Mouse (Mus musculus): ENCODE measurements around the gene Por. TPM values are rescaled to one million over a fixed set of nuclear protein-coding genes. Genes with fewer than 3 reads are reported as not detected.
A peak's percentile ranks its signal among the peaks of the same experiment; 100 is the strongest.

Por gene
- total RNA-seq, 1 experiment: 125 TPM

GRCm38 (mm10) chr5:135632797-135633144, 37.1 kb upstream of the Por start:
- Histone ChIP-seq H3K4me3 (ENCODE audit: insufficient read depth in 1 of 2, low read depth in 1 of 2, low read length in 2 of 2, poor library complexity in 1 of 2, severe bottlenecking in 1 of 2) (peak overlapping the region; percentile 85), H3K27ac (ENCODE audit: insufficient read depth, low read depth, low read length, poor library complexity, severe bottlenecking) (peak overlapping the region; percentile 62), H3K9me3 (ENCODE audit: control insufficient read depth, insufficient read depth, low read depth, low read length) (no peaks in the 10 kb centered on the region), H3K9ac (ENCODE audit: insufficient read depth, low read depth, low read length, poor library complexity, severe bottlenecking) (peak overlapping the region; percentile 88), H3K4me1 (ENCODE audit: control insufficient read depth in 2 of 2, insufficient read depth in 2 of 2, low read length in 2 of 2, poor library complexity in 1 of 2) (peaks cover 5 to 13% of the 10 kb centered on the region in 2 experiments; a peak in 3 of 4 replicates), H3K36me3 (ENCODE audit: control insufficient read depth, insufficient read depth, low read length, poor library complexity, severe bottlenecking) (peaks cover 14% of the 10 kb centered on the region; the same call in 1 of the 2 replicates)
- no peak for TF ChIP-seq MAFK (IDR thresholded peaks at IDR 0.05; ENCODE audit: insufficient read depth, low read depth, low read length)
- no peak for TF ChIP-seq CHD2 (IDR thresholded peaks at IDR 0.05; ENCODE audit: low read depth, low read length)
- no peak for TF ChIP-seq HCFC1 (IDR thresholded peaks at IDR 0.05; ENCODE audit: borderline replicate concordance, insufficient read depth, low read length)
- TF ChIP-seq ZC3H11A (IDR thresholded peaks at IDR 0.05; ENCODE audit: borderline replicate concordance, low read depth, low read length): no peak
- no peak for TF ChIP-seq ZNF384 (IDR thresholded peaks at IDR 0.05; ENCODE audit: low read depth, low read length)
- in situ Hi-C loops (cut with MboI; ENCODE audit: low sequenced_read_pairs in 2 of 2, unreplicated experiment in 2 of 2): no loop called here
- no peak for DNase-seq (ENCODE audit: low read depth, low spot score)

GRCm38 (mm10) chr5:135639760-135640458, 29.9 kb upstream of the Por start:
- Histone ChIP-seq H3K9ac (ENCODE audit: insufficient read depth, low read depth, low read length, poor library complexity, severe bottlenecking) (no peak overlapping the region), H3K27ac (ENCODE audit: insufficient read depth, low read depth, low read length, poor library complexity, severe bottlenecking) (no peak overlapping the region), H3K9me3 (ENCODE audit: control insufficient read depth, insufficient read depth, low read depth, low read length) (no peaks in the 10 kb centered on the region), H3K4me1 (ENCODE audit: control insufficient read depth in 2 of 2, insufficient read depth in 2 of 2, low read length in 2 of 2, poor library complexity in 1 of 2) (peaks cover 13 to 28% of the 10 kb centered on the region in 2 experiments), H3K4me3 (ENCODE audit: insufficient read depth in 1 of 2, low read depth in 1 of 2, low read length in 2 of 2, poor library complexity in 1 of 2, severe bottlenecking in 1 of 2) (no peak overlapping the region), H3K36me3 (ENCODE audit: control insufficient read depth, insufficient read depth, low read length, poor library complexity, severe bottlenecking) (peaks cover 31% of the 10 kb centered on the region; the same call in 1 of the 2 replicates)
- in situ Hi-C loops (cut with MboI; ENCODE audit: low sequenced_read_pairs in 2 of 2, unreplicated experiment in 2 of 2): no loop called here
- TF ChIP-seq ZC3H11A (IDR thresholded peaks at IDR 0.05; ENCODE audit: borderline replicate concordance, low read depth, low read length) (no peak), CHD2 (IDR thresholded peaks at IDR 0.05; ENCODE audit: low read depth, low read length) (no peak), ZNF384 (IDR thresholded peaks at IDR 0.05; ENCODE audit: low read depth, low read length) (no peak), MAFK (IDR thresholded peaks at IDR 0.05; ENCODE audit: insufficient read depth, low read depth, low read length) (no peak), HCFC1 (IDR thresholded peaks at IDR 0.05; ENCODE audit: borderline replicate concordance, insufficient read depth, low read length) (no peak)
- DNase-seq (ENCODE audit: low read depth, low spot score): no peak

- Histone ChIP-seq H3K9ac (ENCODE audit: insufficient read depth, low read depth, low read length, poor library complexity, severe bottlenecking) (no peak overlapping the region), H3K4me3 (ENCODE audit: insufficient read depth in 1 of 2, low read depth in 1 of 2, low read length in 2 of 2, poor library complexity in 1 of 2, severe bottlenecking in 1 of 2) (no peak overlapping the region), H3K27ac (ENCODE audit: insufficient read depth, low read depth, low read length, poor library complexity, severe bottlenecking) (no peak overlapping the region), H3K36me3 (ENCODE audit: control insufficient read depth, insufficient read depth, low read length, poor library complexity, severe bottlenecking) (peaks cover 28% of the 10 kb centered on the region; the same call in 1 of the 2 replicates), H3K4me1 (ENCODE audit: control insufficient read depth in 2 of 2, insufficient read depth in 2 of 2, low read length in 2 of 2, poor library complexity in 1 of 2) (peaks cover 13 to 29% of the 10 kb centered on the region in 2 experiments), H3K9me3 (ENCODE audit: control insufficient read depth, insufficient read depth, low read depth, low read length) (no peaks in the 10 kb centered on the region)
- in situ Hi-C loops (cut with MboI; ENCODE audit: low sequenced_read_pairs in 2 of 2, unreplicated experiment in 2 of 2): no loop called here
- TF ChIP-seq ZNF384 (IDR thresholded peaks at IDR 0.05; ENCODE audit: low read depth, low read length) (no peak), ZC3H11A (IDR thresholded peaks at IDR 0.05; ENCODE audit: borderline replicate concordance, low read depth, low read length) (no peak), MAFK (IDR thresholded peaks at IDR 0.05; ENCODE audit: insufficient read depth, low read depth, low read length) (no peak)
- DNase-seq (ENCODE audit: low read depth, low spot score): no peak
Observed at GRCm38 (mm10) chr5:135640459-135640789, 29.4 kb upstream of the Por start.

- no peak overlapping the region for H3K4me3 ChIP-seq (ENCODE audit: insufficient read depth in 1 of 2, low read depth in 1 of 2, low read length in 2 of 2, poor library complexity in 1 of 2, severe bottlenecking in 1 of 2)
- in situ Hi-C loops (cut with MboI; ENCODE audit: low sequenced_read_pairs in 2 of 2, unreplicated experiment in 2 of 2): no loop called here
- peaks cover 25% of the 10 kb centered on the region; the same call in 1 of the 2 replicates for H3K36me3 ChIP-seq (ENCODE audit: control insufficient read depth, insufficient read depth, low read length, poor library complexity, severe bottlenecking)
- H3K27ac ChIP-seq (ENCODE audit: insufficient read depth, low read depth, low read length, poor library complexity, severe bottlenecking): no peak overlapping the region
- TF ChIP-seq CHD2 (IDR thresholded peaks at IDR 0.05; ENCODE audit: low read depth, low read length) (no peak), ZC3H11A (IDR thresholded peaks at IDR 0.05; ENCODE audit: borderline replicate concordance, low read depth, low read length) (no peak), HCFC1 (IDR thresholded peaks at IDR 0.05; ENCODE audit: borderline replicate concordance, insufficient read depth, low read length) (no peak), ZNF384 (IDR thresholded peaks at IDR 0.05; ENCODE audit: low read depth, low read length) (no peak)
- H3K4me1 ChIP-seq (ENCODE audit: control insufficient read depth in 2 of 2, insufficient read depth in 2 of 2, low read length in 2 of 2, poor library complexity in 1 of 2): peaks cover 16 to 29% of the 10 kb centered on the region in 2 experiments
- H3K9me3 ChIP-seq (ENCODE audit: control insufficient read depth, insufficient read depth, low read depth, low read length): no peaks in the 10 kb centered on the region
- DNase-seq (ENCODE audit: low read depth, low spot score): no peak
- no peak overlapping the region for H3K9ac ChIP-seq (ENCODE audit: insufficient read depth, low read depth, low read length, poor library complexity, severe bottlenecking)
Observed at GRCm38 (mm10) chr5:135641028-135641427, 28.8 kb upstream of the Por start.
